Mouse (Mus musculus) spleen, adult 18-20 months (tissue): ENCODE results near the gene Arl5c.
A peak's percentile ranks its signal among the peaks of the same experiment; 100 is the strongest.

ENCODE experiments used
- DNase-seq, 2 experiments: peaks; one replicate each; pipeline ENCODE4 v3.0.0; 2022; ENCODE audit warnings: mixed read lengths in 2 of 2

Arl5c gene

GRCm38 (mm10) chr11:97995564-97996288, at the start of gene Arl5c:
Gene Arl5c, minus strand, starts transcription at chr11:97996181.
- peak; percentile 60 to 70 for DNase-seq

- no peak for DNase-seq
These were observed 49.6 kb upstream of the Arl5c start for GRCm38 (mm10) chr11:98045596-98045995.

DNA sequence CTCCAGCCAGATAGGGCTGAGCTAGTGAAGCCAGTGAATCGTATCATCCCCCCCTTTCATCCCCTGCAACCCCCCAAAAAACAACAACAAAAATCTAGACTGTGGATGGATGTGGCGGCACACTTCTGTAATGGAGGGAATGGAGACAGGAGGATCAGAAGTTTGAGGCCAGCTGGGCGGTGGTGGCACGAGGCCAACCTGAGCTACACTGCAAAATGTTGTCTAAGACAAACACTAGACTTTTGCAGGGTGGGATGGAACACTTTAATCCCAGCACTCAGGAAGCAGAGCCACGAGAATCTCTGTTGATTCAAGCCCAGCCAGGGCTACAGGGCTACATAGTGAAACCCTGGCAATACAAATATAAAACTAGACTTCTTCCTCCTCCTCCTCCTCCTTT, 48.1 kb upstream of the Arl5c start:
- DNase-seq = no peak

- no peak for DNase-seq
These were observed 46.8 kb upstream of the Arl5c start for GRCm38 (mm10) chr11:98042741-98043140.

GRCm38 (mm10) chr11:98040975-98041374, 45.0 kb upstream of the Arl5c start:
- DNase-seq = no peak

GRCm38 (mm10) chr11:98037871-98038270, 41.9 kb upstream of the Arl5c start:
- DNase-seq = no peak

DNA sequence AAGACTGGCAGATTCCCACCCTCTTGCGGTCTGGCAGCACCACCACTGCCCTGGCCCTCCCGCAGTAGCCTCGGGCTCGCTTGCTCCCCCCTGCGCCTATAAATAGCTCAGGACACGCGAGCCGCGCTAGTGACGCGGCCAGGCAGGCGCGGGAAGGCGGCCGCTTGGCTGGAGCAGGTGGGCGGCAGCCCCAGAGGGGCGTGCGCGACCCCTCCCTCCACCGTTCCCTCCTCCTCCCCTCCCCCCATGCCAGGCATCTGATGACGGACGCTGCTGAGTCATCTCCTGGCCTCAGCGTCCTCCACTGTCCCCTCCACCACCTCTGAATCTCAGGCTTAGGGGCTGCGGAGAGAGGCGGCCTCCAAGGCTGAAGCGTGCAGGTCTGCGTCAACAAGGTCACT, 40.0 kb upstream of the Arl5c start:
- DNase-seq = no peak

DNA sequence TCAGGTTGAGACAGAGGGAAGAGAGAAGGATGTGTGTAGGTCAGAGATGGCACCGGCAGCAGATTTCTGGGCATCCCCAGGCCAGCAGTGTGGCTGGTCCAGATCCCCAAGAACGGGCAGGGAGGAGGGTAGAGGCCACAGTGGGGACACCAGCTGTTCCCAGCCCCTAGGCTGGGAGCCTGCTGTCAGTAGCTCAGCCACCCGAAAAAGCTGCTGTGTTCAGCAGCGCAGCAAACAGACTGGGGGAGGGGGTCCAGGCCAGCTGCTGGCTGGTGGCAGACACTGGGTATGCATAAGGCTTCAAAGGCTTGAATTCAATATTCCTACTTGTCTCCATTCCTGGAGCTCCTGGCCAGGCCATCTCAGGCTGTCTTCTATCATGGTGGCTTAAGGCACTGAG, 38.9 kb upstream of the Arl5c start:
- no peak for DNase-seq

DNA sequence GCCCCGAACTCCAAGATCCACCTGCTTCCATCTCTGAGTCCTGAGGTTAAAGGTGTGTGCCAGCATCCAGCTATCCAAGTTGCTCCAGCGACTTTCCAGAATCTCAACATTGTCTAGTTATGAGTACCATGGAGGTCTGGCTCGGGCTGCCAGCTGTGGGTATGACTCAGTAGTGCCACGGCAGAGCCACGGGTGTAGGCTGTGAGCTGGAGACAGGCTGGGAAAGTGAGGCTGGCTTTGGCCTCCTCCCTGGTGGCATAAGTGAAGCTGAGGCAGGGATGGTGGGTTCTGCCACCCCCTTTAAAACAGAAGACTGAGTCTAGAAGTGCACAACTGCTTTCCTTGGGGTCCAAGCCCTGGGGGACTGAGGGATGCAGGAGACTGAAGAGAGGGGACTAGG, 38.1 kb upstream of the Arl5c start:
- no peak for DNase-seq

DNA sequence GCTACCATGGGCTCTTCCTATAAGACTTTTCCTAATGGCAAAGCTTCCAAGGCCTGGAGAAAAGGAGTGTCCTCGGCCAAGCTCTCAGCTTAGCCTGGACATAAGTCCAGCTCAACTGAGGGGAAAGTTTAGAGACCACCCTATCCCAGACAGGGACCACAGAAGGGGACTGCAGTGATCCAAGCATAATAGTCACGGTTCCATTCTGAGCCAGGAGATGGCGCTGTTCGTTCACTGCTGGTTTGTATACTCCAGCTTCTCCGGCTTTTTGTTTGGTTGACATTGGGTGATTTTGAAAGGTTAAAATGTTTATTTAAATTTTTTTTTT, 35.4 kb upstream of the Arl5c start:
- peak; percentile 44 to 77 for DNase-seq

DNA sequence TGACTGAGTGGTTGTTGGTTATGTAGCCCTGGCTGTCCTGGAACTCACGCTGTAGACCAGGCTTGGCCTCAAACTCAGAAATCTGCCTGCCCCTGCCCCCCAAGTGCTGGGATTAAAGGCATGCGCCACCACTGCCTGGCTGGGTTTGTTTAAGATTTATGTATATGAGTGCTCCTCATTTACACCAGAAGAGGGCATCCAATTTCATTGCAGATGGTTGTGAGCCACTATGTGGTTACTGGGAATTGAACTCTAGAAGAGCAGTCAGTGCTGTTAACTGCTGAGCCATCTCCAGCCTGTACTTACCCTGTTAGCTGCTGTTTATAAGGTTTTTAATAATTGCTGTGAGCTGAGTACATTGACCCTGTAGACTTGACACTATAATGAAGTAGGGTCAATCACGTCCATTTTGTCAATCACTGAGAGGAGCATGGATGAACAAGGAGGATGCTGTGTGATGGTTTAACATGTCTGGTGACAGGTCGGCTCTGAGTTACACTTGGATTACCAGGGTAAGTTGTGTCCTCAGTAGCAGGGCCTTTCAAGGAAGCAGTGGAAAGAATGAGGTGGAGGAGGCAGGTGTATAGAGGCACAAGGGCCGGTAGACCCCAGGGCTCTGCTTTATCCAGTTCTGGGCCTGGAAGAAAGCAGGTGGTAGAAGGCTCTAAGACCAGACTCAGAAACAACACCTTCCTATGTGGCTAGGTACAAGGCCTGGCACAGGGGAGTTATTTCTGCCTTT, 34.9 kb upstream of the Arl5c start:
- no peak for DNase-seq

- DNase-seq = no peak
These were observed 31.8 kb upstream of the Arl5c start for GRCm38 (mm10) chr11:98027785-98028184.

DNA sequence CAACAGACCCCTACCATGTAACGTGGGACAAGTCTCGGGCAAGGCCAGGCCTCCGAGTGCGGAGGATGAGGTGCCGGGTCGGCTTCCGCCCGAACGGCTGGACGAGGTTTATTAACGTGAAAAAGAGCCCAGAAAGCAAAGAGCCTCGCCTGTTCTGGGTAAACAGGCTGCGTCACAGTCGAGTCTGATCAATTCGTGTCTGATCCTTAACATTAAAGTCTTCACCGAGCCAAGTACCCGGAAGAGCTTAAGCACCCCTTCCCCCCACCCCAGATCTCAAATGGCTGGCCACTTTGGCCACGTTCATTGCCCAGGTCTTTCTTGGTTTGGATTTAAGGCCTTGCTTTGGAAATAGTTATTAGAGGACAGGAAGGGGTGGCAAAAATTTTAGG, 31.3 kb upstream of the Arl5c start:
- peak in 1 of 2 experiments; percentile 45 for DNase-seq

GRCm38 (mm10) chr11:98026570-98027296, 30.8 kb upstream of the Arl5c start, which contains the start of gene Rpl19:
Gene Rpl19, plus strand, starts transcription at chr11:98026710.
- peak; percentile 82 to 90 for DNase-seq

GRCm38 (mm10) chr11:98026248-98026569, 30.2 kb upstream of the Arl5c start:
- no peak for DNase-seq

GRCm38 (mm10) chr11:98024516-98024915, 28.5 kb upstream of the Arl5c start:
- DNase-seq = no peak

- peak; percentile 45 to 63 for DNase-seq
These were observed 26.8 kb upstream of the Arl5c start, which contains the start of gene Cacnb1 for GRCm38 (mm10) chr11:98022555-98023371. Gene Cacnb1, minus strand, starts transcription at chr11:98023034.

DNA sequence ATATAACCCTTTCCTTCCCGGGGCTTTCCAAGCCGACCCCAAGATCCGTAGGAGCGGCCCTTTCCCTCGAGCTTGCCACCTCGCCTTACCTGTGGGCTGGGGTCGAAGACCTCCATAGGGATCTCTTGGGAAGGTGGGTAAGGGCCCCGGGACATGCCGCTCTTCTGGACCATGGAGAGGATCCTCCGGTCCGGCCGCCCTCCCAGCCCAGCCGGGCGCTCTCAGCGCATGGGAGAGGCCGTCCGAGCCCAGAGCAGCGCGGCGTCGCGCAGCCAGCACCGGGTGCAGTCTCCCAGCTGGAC, 26.2 kb upstream of the Arl5c start:
- DNase-seq = no peak

- DNase-seq = no peak
These were observed 25.7 kb upstream of the Arl5c start for GRCm38 (mm10) chr11:98021565-98022252.

GRCm38 (mm10) chr11:98021118-98021517, 25.1 kb upstream of the Arl5c start:
- no peak for DNase-seq

DNA sequence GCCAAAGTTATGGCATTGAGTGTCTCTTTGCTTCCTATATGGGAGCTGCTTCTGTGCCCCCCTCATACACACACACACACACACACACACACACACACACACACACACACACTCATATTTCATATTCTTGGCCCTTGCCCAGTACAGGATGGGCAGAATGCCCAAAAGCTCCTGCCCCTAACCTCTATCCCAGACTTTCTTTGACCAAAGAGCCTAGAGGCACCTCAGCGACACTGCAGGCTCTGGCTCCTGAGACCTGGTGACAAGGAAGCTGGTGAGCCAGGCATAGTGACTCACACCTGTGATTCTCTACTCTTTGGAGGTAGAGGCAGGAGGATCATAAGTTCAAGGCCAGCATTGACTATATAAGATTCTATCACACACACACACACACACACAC, 24.7 kb upstream of the Arl5c start:
- no peak for DNase-seq

DNA sequence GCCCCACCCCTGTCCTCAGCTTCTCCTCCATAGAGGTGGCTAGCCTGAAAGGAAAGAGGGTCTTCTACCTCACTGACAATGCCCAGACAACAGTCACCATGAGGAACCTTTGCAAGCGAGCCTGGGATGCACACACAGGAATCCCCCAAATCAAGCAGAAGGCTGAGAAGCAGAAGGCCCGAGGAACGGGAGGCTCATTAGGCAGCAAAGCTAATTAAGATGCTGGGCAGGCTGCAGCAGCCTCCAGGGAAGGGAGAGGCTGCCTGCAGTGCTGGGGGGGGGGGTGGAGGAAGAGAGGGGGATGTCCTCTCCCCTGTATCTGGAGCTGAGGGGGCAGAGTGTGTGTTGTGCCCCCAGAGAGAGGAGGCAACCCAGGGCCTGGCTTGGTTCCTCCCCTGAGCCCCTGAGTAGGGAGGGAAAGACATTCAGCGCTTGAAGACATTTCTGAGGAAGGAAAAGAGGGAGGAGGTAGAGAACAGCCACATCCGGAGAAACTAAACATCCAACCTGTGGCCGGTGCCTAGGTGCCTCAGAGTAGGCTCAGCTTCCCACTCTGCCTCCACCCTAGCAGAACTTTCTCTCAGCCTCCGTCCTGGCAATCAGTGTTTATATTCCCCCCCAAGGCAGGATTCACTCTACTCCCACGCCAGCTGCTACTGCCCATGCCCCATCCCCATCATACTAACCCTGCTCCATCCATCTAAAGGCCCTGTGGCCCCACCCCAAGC, 24.1 kb upstream of the Arl5c start:
- DNase-seq = no peak
